In genomic region chr11:90727354-90728125, GRCm38 (mm10) we compare ENCODE assay signal across 11 mouse cellular contexts. TPM values are rescaled to one million over a fixed set of nuclear protein-coding genes. Genes with fewer than 3 reads are reported as not detected.
DNase-seq lines count a peak whose midpoint lies in the region; ATAC-seq and TF ChIP-seq lines count a peak whose summit lies in the region.
"Had no signal": no experiment of that assay in that cellular context is flagged by ENCODE, and none has a peak within 500 bp of the region (broad histone marks: within the 10 kb centered on the region; RNA-seq: fewer than 3 reads in every experiment).

No protein-coding gene starts in this region.

- H3K9me3 ChIP-seq in intestine, embryonic 15.5 days: no peaks in the 10 kb centered on the region
- no peaks in the 10 kb centered on the region for H3K9me3 ChIP-seq in intestine, postnatal 0 days (ENCODE audit: control insufficient read depth)
- no peaks in the 10 kb centered on the region for H3K9me3 ChIP-seq in liver, embryonic 12.5 days (replicated peaks)
- H3K9me3 ChIP-seq: embryonic facial prominence, embryonic 12.5 days had no signal

- peak; percentile 85 for ATAC-seq in intestine, embryonic 15.5 days
- no peak for ATAC-seq in intestine, postnatal 0 days
- ATAC-seq in liver, embryonic 12.5 days: peak; percentile 95

- no peaks in the 10 kb centered on the region for H3K36me3 ChIP-seq in intestine, embryonic 15.5 days
- H3K36me3 ChIP-seq in intestine, postnatal 0 days (ENCODE audit: control insufficient read depth, insufficient read depth): no peaks in the 10 kb centered on the region
- no peaks in the 10 kb centered on the region for H3K36me3 ChIP-seq in liver, embryonic 12.5 days
- H3K36me3 ChIP-seq: embryonic facial prominence, embryonic 12.5 days had no signal

- H3K4me2 ChIP-seq in intestine, embryonic 15.5 days (replicated peaks): no peak overlapping the region
- H3K4me2 ChIP-seq in intestine, postnatal 0 days (replicated peaks; ENCODE audit: low read depth): no peak overlapping the region
- H3K4me2 ChIP-seq in liver, embryonic 12.5 days: peak overlapping the region; percentile 74
- H3K4me2 ChIP-seq: embryonic facial prominence, embryonic 12.5 days had no signal

- intact Hi-C loops in left cerebral cortex, postnatal 14 days (cut with DNase I): no loop called here

- no peaks in the 10 kb centered on the region for H3K4me1 ChIP-seq in intestine, embryonic 15.5 days (replicated peaks)
- no peaks in the 10 kb centered on the region for H3K4me1 ChIP-seq in intestine, postnatal 0 days (replicated peaks; ENCODE audit: control insufficient read depth, insufficient read depth, low read length)
- peaks cover 76% of the 10 kb centered on the region for H3K4me1 ChIP-seq in liver, embryonic 12.5 days
- H3K4me1 ChIP-seq: embryonic facial prominence, embryonic 12.5 days had no signal

- H3K27me3 ChIP-seq in intestine, embryonic 15.5 days (replicated peaks): no peaks in the 10 kb centered on the region
- H3K27me3 ChIP-seq in intestine, postnatal 0 days (replicated peaks; ENCODE audit: control insufficient read depth, insufficient read depth, low read length): no peaks in the 10 kb centered on the region
- no peaks in the 10 kb centered on the region for H3K27me3 ChIP-seq in liver, embryonic 12.5 days (replicated peaks)
- H3K27me3 ChIP-seq: embryonic facial prominence, embryonic 12.5 days had no signal

- peak; percentile 40 for DNase-seq in c-Kit-positive CD71-negative TER-119-negative erythroid progenitor cells, embryonic 14.5 days (ENCODE audit: low read depth)
- DNase-seq in spleen, postnatal 36 days (ENCODE audit: low spot score in 2 of 2): peak; percentile 51 to 74
- no peak for DNase-seq in left cerebral cortex, postnatal 14 days (ENCODE audit: low spot score in 2 of 2)
- DNase-seq in urinary bladder, postnatal 36 days (ENCODE audit: low spot score in 2 of 2): no peak
- DNase-seq: cerebellum, adult 11-12 months; heart, postnatal 14 days; kidney, adult 9 months had no signal

- H3K27ac ChIP-seq in intestine, embryonic 15.5 days: no peak overlapping the region
- H3K27ac ChIP-seq in intestine, postnatal 0 days (ENCODE audit: low read depth, low read length): no peak overlapping the region
- peak overlapping the region; percentile 99 for H3K27ac ChIP-seq in liver, embryonic 12.5 days
- H3K27ac ChIP-seq: embryonic facial prominence, embryonic 12.5 days had no signal

- H3K9ac ChIP-seq in intestine, embryonic 15.5 days: no peak overlapping the region
- H3K9ac ChIP-seq in intestine, postnatal 0 days (ENCODE audit: low read depth, low read length): no peak overlapping the region
- peak overlapping the region; percentile 69 for H3K9ac ChIP-seq in liver, embryonic 12.5 days
- H3K9ac ChIP-seq: embryonic facial prominence, embryonic 12.5 days had no signal

- TF ChIP-seq CTCF in intestine, postnatal 0 days (IDR thresholded peaks at IDR 0.05; ENCODE audit: low read depth): no peak

- H3K4me3 ChIP-seq in intestine, embryonic 15.5 days (replicated peaks): no peak overlapping the region
- no peak overlapping the region for H3K4me3 ChIP-seq in intestine, postnatal 0 days (ENCODE audit: low read depth, low read length)
- peak overlapping the region; percentile 34 for H3K4me3 ChIP-seq in liver, embryonic 12.5 days
- H3K4me3 ChIP-seq: embryonic facial prominence, embryonic 12.5 days had no signal

- WGBS in intestine, embryonic 15.5 days: 56% methylated on average over 10 of the region's 10 CpGs
- WGBS in intestine, postnatal 0 days: 47% methylated on average over 10 of the region's 10 CpGs
- WGBS in liver, embryonic 12.5 days (ENCODE audit: insufficient replicate concordance): 8% methylated on average over 10 of the region's 10 CpGs

RNA-seq across cellular contexts. Expression of gene Tom1l1, which starts 39.4 kb away (rescaled TPM):
- polyA plus RNA-seq in intestine, embryonic 15.5 days (2015; fragmentation: Nextera tagmentation; extraction: Ambion mirVana): 57.3 and 59.6 TPM in 2 replicates
- polyA plus RNA-seq in intestine, postnatal 0 days (2015; fragmentation: Nextera tagmentation; extraction: Ambion mirVana): 61.2 and 64.5 TPM in 2 replicates
- 60.4 and 64.9 TPM in 2 replicates for polyA plus RNA-seq in liver, embryonic 12.5 days (2016; fragmentation: Nextera tagmentation; extraction: Ambion mirVana)
- total RNA-seq in left cerebral cortex, postnatal 14 days (2021): 10 to 100 TPM; 21.3 to 28.1 TPM

Comparison
In these comparisons a context has a peak if more than half of its experiments do, and no peak if none do; other contexts are left out.
1. DNase-seq: peak in c-Kit-positive CD71-negative TER-119-negative erythroid progenitor cells, embryonic 14.5 days (single experiment) and spleen, postnatal 36 days (2 of 2); none in left cerebral cortex, postnatal 14 days (0 of 2) and urinary bladder, postnatal 36 days (0 of 2).